Mouse (Mus musculus) adipocyte (in vitro differentiated cells): ENCODE measurements around the gene Wnt11.

Experiments
- DNase-seq: peaks from one replicate; pipeline ENCODE4 v3.0.0-alpha.2; 2016; ENCODE audit warnings: low spot score

Gene Wnt11

GRCm38 (mm10) chr7:98834711-98835321 is at the start of gene Wnt11:
Gene Wnt11 (plus strand): TSS chr7:98835112.
- DNase-seq = no peak

- DNase-seq = no peak
Measured at GRCm38 (mm10) chr7:98786792-98787612, 47.9 kb upstream of the Wnt11 start.

- DNase-seq = no peak
Measured at GRCm38 (mm10) chr7:98788721-98789120, 46.2 kb upstream of the Wnt11 start.

- DNase-seq = no peak
Measured at GRCm38 (mm10) chr7:98789121-98789520, 45.8 kb upstream of the Wnt11 start.

DNA sequence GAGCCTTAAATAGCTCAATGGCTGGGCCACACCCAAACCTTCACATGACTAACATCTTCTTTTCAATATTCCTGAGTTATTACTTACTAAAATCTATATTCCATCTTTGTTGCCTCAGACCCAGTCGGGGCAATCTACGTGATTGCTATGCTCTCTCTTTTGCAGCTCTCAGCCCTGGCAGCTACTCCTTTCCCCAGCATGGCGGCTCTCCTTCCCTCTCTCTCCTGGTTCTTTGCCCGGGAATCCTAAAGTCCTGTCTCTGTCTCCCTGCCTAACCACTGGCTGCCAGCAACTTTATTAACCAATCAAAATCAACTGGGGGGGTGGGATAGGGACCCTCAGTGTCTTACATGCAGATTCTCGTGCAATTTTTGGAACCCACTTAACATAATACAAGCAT is 43.0 kb upstream of the Wnt11 start:
- no peak for DNase-seq

DNA sequence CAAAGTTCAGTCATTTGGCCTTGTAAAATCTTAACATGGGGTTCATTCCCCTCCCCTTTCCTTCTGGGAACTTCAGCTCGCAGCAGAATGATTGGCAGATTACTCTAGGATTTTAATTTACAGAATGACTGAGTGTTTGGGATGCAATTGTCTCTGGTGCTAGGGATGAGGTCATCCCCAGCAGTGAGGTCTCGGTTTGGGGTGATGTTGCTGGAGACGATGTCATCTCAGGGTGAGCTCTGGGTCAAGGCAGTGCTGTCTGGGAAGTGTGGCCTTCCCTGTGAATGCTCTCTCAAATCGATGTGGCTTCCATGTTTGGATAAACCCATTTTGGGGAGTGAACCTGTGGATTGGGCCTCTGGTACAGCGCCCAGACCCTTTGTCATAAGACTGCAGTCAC is 41.1 kb upstream of the Wnt11 start:
- DNase-seq = no peak

GRCm38 (mm10) chr7:98794444-98794843 is 40.5 kb upstream of the Wnt11 start:
- DNase-seq = peak; percentile 29

DNA sequence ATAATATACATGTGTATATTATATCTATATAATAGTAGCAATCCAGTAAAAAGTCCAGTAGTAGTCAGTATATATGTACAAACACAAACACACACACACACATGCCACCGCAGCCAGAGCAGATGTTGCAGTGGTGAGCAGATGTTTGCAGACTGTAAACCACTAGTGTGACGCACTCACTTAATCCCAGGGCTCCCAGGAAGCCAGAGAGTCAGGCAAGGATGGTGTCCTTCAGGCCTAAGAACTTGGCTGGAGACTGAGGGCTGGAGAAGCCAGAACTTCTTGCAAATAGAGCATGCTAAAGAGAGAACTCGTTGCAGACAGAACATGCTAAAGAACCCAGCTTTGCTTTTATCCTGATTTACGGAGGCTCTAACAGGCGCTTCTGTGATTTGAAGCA is 39.3 kb upstream of the Wnt11 start:
- DNase-seq = no peak

DNA sequence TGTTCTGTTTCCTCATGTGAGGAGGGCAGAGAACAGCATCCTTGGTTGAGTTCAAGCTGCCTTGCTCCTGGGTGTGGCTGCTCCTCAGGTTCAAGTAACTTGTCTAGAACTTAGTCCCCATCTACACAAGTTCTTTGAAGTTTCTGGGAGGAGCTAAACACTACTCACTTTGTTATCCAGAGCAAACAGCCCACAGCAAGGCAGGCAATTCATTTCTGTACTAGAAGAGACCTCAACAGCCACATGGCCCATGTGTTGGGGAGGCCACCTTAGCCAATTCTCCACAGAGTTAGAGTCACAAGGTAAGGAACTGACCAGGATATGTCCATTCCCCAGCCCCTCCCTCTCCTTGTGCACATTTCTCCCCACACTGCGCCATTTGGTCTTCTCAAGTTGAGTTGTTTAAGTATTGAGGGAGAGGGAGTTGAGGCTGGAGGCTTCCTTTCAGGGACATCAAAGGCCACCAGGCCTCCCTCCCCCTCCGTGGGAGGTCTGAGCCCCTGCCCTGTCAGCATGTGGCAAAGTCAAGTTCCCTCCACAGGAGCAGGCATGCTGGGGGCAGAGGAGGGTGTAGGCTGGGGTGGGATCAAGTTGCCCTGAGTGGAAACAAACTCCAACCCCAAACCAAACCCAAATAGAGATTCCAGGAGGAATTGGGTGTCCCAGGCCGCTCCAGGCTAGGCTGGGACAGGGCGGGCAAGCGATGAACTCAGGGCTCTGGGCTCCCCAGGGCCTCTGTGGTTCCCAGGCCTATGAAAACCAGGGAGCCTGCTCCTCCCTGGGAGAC is 37.4 kb upstream of the Wnt11 start:
- no peak for DNase-seq

- no peak for DNase-seq
Measured at GRCm38 (mm10) chr7:98798134-98798417, 36.8 kb upstream of the Wnt11 start.

DNA sequence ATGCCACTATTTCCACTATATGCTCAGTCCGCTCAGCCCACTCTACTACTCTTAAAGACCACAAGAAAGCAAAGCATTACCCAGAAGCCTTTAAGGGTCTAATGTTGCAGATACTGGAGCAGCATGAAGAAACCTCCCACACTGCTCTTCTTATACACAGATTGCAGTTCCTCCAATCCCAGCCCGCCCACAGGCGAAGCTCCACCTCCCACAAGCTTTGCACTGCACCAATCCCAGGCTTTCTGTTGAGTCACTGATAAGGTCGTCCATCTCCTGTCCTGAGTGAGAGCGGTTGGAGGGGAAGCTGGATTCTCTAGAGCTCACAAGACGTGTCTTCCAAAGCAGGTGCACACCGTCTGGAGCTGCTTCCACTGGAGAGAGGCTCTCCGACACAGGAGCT is 34.5 kb upstream of the Wnt11 start:
- no peak for DNase-seq

DNA sequence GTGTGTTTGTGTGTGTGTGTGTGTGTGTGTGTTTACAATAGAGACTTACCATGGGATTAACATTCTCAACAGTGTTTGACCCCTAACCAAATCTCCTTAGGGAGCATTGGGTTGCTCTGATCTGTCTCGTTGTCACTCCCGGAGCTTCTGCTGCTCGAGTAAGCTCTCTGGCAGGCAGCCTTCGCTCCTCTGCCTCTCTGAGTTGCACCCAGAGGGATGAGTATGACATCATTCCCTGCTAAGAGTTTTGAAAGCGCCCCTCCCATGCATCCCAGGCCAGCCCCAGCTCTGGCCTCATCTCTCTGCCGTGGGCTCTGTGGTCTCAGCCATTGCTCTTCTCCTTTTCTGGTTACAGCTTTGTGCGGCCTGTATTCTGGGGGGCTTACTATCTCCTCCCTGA is 33.8 kb upstream of the Wnt11 start:
- no peak for DNase-seq

GRCm38 (mm10) chr7:98803181-98803580 is 31.7 kb upstream of the Wnt11 start:
- no peak for DNase-seq

GRCm38 (mm10) chr7:98804841-98805772 is 29.8 kb upstream of the Wnt11 start:
- no peak for DNase-seq

DNA sequence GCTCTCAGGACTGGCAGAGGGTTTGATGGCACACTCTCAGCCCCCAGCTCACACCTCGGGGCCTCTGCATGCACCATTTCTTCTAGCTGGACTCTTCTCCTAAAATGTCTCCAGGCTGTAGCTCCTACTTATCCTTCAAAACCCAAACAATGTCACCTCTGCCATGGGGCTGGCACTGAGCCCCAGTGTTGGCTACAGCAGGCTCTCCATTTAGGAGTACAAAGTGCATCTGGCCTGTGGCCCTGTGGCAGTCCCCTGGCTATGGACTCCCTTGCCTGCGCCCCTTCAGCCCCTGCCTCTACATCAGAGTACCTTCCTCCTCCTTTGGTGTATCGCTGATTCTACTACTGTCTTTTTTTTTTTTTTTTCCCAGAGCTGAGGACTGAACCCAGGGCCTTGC is 28.0 kb upstream of the Wnt11 start:
- no peak for DNase-seq

DNA sequence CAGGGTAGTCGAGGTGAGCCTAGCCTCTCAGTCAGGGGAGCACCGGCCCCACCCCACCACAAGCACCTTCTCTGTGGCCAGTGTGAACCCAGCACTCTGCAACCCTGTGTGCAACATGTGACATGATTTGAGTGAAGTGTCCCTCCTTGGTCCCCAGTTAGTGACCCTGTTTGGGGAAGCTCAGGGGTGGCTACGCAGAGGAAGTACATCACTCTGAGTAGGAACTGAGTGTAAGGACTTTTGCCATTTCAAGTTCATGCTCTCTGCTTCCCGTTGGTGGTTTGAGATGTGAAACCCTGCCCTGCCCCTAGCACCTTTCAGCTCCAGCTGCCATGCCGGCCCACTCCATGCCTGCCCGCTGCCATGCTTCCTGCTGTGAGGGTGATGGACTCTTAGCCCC is 25.5 kb upstream of the Wnt11 start:
- no peak for DNase-seq

GRCm38 (mm10) chr7:98810619-98811018 is 24.3 kb upstream of the Wnt11 start:
- no peak for DNase-seq

GRCm38 (mm10) chr7:98820501-98820900 is 14.4 kb upstream of the Wnt11 start:
- DNase-seq = no peak

DNA sequence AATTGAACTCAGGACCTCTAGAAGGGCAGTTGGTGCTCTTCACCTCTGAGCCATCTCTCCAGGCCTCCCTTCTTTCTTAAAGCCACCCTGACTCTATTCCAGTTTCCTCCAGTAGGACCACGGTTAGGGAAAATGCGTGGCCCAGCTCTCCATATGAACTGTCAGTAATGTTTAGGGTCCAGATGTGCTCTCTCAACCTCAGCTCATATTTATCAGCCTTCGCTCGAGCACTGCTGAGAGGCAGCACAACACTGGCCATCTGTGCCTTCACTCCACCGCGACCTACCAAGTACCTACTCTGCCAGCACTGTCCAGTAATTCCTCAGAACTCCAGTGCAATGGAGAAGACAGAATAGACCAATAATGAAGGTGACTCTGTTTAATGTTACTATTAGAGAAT is 12.0 kb upstream of the Wnt11 start:
- no peak for DNase-seq

GRCm38 (mm10) chr7:98823896-98824822 is 10.8 kb upstream of the Wnt11 start:
- DNase-seq = no peak

- no peak for DNase-seq
Measured at GRCm38 (mm10) chr7:98828052-98828451, 6.9 kb upstream of the Wnt11 start.
